Mouse (Mus musculus): ENCODE results near the gene 4930432M17Rik.

Gene 4930432M17Rik

GRCm38 (mm10) chr3:121672135-121672790, 1.7 kb downstream of the 4930432M17Rik start:
- no peak for DNase-seq (ENCODE audit: low spot score)

DNA sequence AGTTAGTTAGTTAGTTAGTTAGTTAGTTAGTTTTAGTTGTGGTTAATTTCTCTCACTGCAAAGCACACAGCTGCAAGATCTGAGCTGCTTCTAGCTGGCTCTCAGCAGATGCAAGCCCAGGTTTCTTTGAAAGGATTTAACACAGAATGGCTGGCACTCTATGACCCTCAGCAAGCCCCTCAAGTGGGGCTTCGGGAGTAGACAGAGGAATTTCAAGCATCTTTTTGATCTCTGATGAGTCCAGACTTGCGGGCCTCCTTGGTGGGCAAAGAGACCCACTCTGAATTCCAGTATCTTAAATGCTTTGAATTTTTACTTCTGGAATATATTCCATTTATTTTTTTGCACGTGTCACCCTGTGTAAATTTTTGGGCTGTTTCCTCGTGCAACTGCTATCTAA, 8.4 kb downstream of the 4930432M17Rik start:
- DNase-seq (ENCODE audit: low spot score), result no peak

DNA sequence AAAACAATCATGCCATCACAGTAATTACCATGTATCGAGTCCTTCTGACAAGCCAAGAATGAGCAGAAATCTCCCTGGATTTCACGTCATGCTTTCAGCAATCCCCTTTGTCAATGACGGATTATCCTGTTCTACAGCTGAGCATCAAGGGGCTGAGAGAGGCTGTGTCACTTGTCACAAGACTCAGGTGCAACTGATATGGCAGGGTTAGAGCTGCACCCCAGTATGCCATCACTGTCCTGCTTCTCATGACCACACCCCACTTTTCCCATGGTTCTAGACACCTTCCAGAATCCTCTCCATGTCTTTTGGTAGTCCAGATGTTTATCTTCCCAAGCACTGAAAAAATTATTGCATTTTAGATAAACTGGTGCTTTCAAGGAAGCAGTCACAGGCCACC, 8.9 kb downstream of the 4930432M17Rik start:
- DNase-seq (ENCODE audit: low spot score), result no peak

GRCm38 (mm10) chr3:121680187-121680586, 9.6 kb downstream of the 4930432M17Rik start:
- DNase-seq (ENCODE audit: low spot score), result no peak

- DNase-seq (ENCODE audit: low spot score), result no peak
These were observed 12.2 kb downstream of the 4930432M17Rik start for GRCm38 (mm10) chr3:121682439-121683411.

GRCm38 (mm10) chr3:121684552-121684951, 14.0 kb downstream of the 4930432M17Rik start:
- no peak for DNase-seq (ENCODE audit: low spot score)

- DNase-seq (ENCODE audit: low spot score), result no peak
These were observed 14.4 kb downstream of the 4930432M17Rik start for GRCm38 (mm10) chr3:121684963-121685362.

GRCm38 (mm10) chr3:121685985-121686384, 15.4 kb downstream of the 4930432M17Rik start:
- DNase-seq (ENCODE audit: low spot score), result no peak

GRCm38 (mm10) chr3:121686408-121686911, 15.9 kb downstream of the 4930432M17Rik start:
- no peak for DNase-seq (ENCODE audit: low spot score)

- no peak for DNase-seq (ENCODE audit: low spot score)
These were observed 17.2 kb downstream of the 4930432M17Rik start for GRCm38 (mm10) chr3:121687741-121688140.

DNA sequence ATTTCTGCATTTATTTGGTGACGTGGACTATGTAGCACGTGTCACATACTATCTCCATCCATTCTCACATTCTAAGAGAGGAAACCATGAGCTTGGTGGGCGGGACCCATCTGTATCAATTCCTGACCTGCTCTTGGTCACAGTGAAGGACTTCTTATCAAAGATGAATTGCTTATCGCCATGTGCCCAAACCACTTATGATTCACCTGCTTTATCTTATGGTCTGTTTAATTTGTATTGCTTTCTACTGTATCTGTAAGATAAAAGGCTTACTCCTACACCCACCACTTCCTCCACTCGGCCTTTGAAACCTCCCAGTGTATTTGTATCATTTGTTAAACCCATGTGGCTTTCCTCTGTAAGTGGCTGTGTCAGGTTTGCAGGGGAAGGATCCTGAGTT, 18.5 kb downstream of the 4930432M17Rik start:
- no peak for DNase-seq (ENCODE audit: low spot score)

- DNase-seq (ENCODE audit: low spot score), result no peak
These were observed 19.1 kb downstream of the 4930432M17Rik start for GRCm38 (mm10) chr3:121689697-121690096.

GRCm38 (mm10) chr3:121693001-121693730, 22.6 kb downstream of the 4930432M17Rik start:
- no peak for DNase-seq (ENCODE audit: low spot score)

GRCm38 (mm10) chr3:121693746-121694145, 23.2 kb downstream of the 4930432M17Rik start:
- DNase-seq (ENCODE audit: low spot score), result no peak

GRCm38 (mm10) chr3:121697169-121697568, 26.6 kb downstream of the 4930432M17Rik start:
- no peak for DNase-seq (ENCODE audit: low spot score)

DNA sequence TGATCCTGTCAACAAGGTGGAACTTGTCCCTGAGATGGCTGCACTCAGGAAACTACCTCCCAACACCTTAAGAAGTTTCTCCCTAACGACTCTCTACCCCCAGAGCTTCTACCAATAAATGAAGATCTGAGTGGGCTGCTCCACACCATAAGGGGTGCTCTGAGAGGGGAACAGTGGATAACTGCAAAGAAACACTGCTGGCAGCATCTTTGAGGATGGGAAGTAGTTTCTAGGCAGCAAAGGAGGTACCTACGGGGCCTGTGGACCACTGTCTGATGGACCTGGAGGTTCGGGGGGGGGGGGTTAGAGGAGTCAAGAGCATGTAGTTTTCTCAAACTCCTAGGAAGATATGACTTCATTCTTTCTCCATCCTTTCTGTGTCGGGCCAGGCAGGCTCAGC, 28.8 kb downstream of the 4930432M17Rik start:
- DNase-seq (ENCODE audit: low spot score), result no peak

DNA sequence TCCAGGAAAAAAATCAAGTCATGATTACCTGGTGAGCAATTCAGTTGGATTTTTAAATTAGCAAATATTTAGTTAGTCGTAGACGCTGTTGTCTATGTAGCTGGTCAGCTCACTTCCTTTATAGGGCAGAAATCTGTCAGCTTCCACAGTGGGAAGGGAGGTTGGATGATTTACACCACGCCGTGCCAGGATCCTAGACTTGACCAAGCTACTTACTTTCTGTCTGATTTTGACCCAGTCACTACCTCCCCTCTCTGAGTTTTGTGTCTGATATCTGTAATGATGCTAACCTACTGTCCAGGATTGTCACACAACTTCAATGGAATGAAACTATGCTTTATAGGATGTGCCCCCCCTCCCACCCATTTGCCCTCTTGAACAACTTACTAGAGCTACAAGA, 29.3 kb downstream of the 4930432M17Rik start:
- no peak for DNase-seq (ENCODE audit: low spot score)

DNA sequence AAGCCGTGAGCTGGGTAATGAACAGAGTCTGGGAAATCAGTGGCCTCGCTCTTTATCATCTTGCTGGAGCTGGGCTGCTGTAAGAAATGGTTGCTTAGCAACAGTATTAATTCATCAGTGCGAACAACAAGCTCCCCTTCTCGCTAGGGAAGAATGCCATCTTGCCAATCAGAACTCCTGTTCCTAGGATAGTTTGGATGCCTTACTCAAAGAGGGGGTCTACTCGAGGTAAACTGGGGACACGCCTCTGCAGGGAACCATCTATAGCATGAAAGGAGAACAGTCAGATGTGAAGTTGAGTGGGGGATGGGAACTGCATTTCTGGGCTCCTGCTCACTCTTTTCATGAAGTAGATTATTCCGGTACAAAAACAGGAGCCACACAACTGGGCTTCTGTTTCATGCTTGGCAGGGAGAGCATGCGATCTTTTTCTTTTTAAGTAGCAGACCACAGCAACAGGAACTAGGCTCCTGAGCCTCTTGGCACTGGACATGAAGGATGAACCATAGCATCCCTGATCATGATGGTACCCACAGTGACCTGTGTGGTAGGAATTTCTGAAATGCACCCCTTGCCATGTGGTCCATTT, 29.9 kb downstream of the 4930432M17Rik start:
- no peak for DNase-seq (ENCODE audit: low spot score)

DNA sequence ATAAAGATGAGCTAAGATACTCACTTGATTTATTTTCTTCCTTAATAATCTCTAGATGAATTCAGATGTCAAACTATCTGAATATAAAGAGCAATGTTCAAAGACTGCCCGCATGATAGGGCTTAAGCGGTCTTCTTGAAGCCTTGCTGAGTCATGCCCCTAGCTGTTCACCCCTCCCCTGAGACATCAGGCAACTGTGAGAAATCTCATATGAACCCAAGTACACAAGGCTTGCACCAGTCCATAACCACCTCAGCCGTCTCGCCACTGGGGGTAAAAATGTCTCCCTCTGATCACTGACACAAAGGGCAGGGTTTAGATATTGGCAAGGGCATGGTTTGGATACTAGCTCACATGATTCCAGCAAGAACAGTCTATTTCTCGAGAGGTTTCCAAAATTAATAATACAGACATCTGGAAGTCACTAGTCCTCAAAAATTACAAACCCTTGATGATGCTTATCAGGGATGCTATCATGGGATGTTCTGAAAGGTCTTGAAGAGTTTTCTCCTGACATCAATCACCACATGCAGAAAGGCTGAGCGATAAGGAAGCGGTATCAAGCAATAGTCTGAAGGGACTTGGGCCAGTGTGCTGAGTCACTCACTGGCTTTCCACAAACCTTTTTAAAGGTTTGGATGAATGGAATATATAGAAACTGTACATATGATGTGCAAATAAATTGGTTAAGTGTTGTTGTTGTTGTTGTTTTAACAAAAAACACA, 32.8 kb downstream of the 4930432M17Rik start:
- no peak for DNase-seq (ENCODE audit: low spot score)

DNA sequence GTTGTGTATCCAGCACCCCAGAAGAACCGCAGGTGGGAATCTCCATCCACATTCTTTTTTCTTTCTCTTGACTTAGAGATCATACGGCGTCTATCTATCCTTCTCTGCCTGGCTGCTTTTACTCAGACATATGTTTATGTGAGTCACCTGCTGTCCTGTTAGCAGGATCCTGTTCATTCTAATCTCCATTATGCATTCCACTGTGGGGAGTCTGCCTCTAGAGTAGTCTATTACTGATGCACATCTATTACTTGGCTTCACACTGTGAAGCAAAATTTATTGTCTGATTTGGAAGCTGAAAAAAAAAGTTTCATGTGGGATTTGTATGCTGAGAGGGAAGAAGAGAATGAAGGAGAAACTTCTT, 33.3 kb downstream of the 4930432M17Rik start:
- DNase-seq (ENCODE audit: low spot score), result no peak

DNA sequence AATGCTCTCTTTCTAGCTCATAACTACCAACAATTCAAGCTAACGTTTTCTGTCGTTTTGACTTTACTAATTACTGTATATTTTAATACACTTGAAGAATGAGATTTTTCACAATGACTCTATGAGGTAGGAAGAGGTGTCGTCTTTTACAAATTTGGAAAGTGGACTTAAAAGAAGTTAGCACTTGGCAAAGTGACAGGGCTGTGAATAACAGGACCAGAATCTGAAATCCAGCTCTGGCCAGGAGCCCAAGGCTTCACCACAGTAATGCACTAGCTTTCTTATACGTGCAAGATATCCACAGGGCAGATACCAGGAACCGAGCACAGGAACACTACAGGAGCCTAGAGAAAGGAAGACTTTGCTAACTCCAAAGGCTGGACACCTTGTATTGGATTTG, 35.5 kb downstream of the 4930432M17Rik start:
- no peak for DNase-seq (ENCODE audit: low spot score)
